Mouse (Mus musculus): ENCODE results near the gene Xxylt1. TPM values are rescaled to one million over a fixed set of nuclear protein-coding genes. Genes with fewer than 3 reads are reported as not detected.

The Xxylt1 gene
- total RNA-seq, 2 experiments from 2014 or later = 4.2 to 5.9 TPM

DNA sequence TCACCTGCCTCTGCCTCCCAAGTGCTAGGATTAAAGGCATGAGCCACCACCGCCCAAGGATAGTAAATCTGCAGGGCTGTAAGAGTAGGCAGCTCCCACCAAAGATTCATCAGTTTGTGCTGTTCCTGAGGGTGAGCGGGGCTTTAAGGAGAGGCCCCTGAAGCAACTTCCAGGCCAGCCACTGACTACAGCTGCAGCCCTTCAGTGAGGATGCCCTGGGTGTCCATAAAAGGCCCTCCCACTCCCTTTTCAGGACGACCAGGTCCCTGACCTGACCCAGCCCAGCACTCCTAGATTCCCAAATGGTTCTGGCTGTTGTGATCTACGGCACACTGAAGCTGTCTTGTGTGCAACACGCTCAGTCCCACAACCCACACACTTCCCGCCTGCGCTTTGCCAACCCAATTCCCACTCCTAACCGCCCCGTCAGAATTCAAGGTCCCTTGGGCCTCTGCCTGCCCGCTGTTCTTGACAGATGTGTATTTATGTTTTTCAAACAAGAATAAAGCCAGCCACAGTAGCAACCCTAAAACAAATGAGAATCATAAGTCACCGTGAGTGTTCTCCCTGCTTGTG, 146.9 kb downstream of the Xxylt1 start:
- ATAC-seq (replicated peaks; ENCODE audit: low FRiP score, poor library complexity, severe bottlenecking) = no peak

DNA sequence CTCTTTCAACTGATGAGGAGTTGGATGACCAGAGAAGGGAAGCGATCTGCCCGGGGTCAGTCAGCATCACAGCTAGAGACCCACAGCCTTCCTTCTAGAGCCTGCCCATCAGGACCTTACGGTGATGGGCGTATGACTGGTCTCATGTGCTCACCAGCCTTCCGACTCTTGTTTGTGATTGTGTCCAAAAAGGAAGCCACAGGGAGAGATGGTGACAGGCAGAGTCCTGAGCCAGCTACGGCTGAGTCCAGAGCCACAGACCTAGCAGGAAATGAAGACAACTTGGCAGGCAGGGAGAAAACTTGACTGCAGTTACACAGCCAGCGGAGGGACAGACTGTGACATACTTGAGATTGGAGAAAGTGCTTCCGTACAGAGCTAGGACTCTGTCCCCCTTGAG, 147.9 kb downstream of the Xxylt1 start:
- no peak for ATAC-seq (replicated peaks; ENCODE audit: low FRiP score, poor library complexity, severe bottlenecking)

DNA sequence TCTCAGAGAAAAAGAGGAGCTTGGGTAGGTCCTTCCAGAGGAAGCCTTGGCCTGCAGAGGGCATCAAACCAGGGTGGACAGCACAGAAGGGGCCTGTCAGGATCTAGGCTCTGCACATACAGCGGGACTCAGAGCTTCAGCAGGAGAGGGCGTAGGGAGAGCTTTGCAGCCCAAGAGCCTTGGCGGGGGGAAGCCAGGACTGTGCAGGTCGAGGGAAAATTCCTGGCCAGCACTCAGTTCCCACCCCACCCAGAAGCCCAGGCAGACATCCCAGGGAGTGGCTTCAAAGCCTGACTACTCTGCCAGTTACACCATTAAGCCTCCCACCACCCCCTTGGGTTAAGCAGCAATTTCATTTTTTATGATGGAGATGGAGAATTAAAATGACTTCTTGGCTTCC, 148.4 kb downstream of the Xxylt1 start:
- no peak for ATAC-seq (replicated peaks; ENCODE audit: low FRiP score, poor library complexity, severe bottlenecking)

DNA sequence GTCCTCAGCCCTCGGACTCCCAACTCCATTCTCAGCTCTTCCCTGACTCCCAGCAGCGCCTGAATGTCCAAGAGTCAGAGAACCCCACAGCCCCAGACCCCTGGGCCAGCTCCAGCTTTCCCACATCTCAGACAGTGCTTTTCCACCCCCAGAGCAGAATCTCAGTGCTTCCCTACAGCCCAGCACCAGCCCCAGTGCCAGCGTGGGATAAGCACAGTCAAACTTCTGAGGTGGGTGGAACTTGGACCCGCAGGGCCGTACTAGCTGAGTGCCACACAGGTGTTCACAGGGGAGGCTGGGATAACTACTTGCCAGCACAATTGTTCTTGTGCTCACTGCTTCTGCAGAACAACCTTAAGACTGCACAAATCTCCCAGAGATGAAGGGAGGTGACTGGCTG, 149.0 kb downstream of the Xxylt1 start:
- no peak for ATAC-seq (replicated peaks; ENCODE audit: low FRiP score, poor library complexity, severe bottlenecking)

- ATAC-seq (replicated peaks; ENCODE audit: low FRiP score, poor library complexity, severe bottlenecking) = no peak
These were observed 152.1 kb downstream of the Xxylt1 start for GRCm38 (mm10) chr16:30929165-30929564.

GRCm38 (mm10) chr16:30928076-30928750, 153.0 kb downstream of the Xxylt1 start:
- no peak for ATAC-seq (replicated peaks; ENCODE audit: low FRiP score, poor library complexity, severe bottlenecking)

- no peak for ATAC-seq (replicated peaks; ENCODE audit: low FRiP score, poor library complexity, severe bottlenecking)
These were observed 155.7 kb downstream of the Xxylt1 start for GRCm38 (mm10) chr16:30925496-30925895.

- ATAC-seq (replicated peaks; ENCODE audit: low FRiP score, poor library complexity, severe bottlenecking) = no peak
These were observed 157.3 kb downstream of the Xxylt1 start for GRCm38 (mm10) chr16:30923899-30924298.

DNA sequence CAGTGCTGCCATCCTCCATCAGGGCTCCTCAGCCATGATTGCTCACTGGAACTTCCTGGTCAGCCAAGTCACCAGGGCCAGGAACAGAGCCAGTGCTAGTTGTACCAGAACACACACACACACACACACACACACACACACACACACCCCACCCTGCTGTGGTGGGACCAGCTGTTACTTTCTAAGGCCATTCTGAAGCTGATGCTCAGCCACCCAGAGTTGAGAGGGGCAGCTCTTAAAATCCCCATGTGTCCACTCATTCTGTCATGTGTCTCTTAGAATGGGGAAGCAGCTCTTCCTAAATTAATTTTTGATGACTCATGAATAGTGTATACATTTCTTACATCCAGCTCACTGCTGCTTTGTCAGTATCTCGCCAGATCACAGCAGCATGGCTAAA, 158.7 kb downstream of the Xxylt1 start:
- ATAC-seq (replicated peaks; ENCODE audit: low FRiP score, poor library complexity, severe bottlenecking) = no peak

GRCm38 (mm10) chr16:30918866-30919265, 162.4 kb downstream of the Xxylt1 start:
- no peak for ATAC-seq (replicated peaks; ENCODE audit: low FRiP score, poor library complexity, severe bottlenecking)

GRCm38 (mm10) chr16:30916931-30917330, 164.3 kb downstream of the Xxylt1 start:
- ATAC-seq (replicated peaks; ENCODE audit: low FRiP score, poor library complexity, severe bottlenecking) = no peak

DNA sequence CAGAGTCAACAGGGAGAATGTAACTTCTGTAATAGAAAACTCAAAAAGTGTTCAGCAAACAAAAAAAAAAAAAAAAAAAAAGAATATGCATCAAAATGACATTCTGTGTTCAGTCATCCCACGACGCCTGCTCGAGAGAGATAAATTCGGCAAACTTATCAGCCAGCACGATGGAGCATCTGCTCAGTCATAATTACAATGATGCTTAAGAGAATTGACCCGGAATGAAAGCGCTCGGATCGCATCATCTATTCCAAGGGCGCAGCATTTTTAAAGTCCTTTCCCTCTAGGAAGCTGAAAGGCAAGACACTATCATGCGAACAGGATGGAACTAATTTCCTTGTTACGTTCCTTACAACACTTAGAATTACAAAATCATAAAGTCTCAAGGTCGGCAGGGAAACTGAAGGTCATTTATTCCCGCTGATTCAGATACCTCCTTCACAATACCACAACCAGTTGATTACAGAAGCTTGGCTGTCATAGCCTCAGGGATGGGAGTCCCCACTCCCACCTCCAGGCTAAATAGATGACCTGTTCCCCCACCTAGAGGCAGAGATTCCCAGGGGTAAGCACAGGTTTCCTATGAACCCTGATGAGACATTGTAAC, 165.5 kb downstream of the Xxylt1 start:
- ATAC-seq (replicated peaks; ENCODE audit: low FRiP score, poor library complexity, severe bottlenecking) = no peak

Other genes starting within 250 kb of the Xxylt1 start
- gene Acap2, start 119.8 kb upstream of the Xxylt1 start, total RNA-seq (2015; ENCODE audit: low replicate concordance) = 13.4 and 20.5 TPM in 2 replicates
- 8.7 and 12.3 TPM in 2 replicates for gene Acap2, start 119.8 kb upstream of the Xxylt1 start, total RNA-seq (2017; ENCODE audit: low replicate concordance)
- 32.1 and 51.1 TPM in 2 replicates for gene Ppp1r2, start 193.8 kb upstream of the Xxylt1 start, total RNA-seq (2015; ENCODE audit: low replicate concordance)
- 24.1 and 40.0 TPM in 2 replicates for gene Ppp1r2, start 193.8 kb upstream of the Xxylt1 start, total RNA-seq (2017; ENCODE audit: low replicate concordance)
- 2.9 TPM in 1 of 2 replicates, not detected in the other for gene Apod, start 233.4 kb upstream of the Xxylt1 start, total RNA-seq (2015; ENCODE audit: low replicate concordance)
- not detected in 2 replicates for gene Apod, start 233.4 kb upstream of the Xxylt1 start, total RNA-seq (2017; ENCODE audit: low replicate concordance)